Mouse (Mus musculus) neural tube, embryonic 10.5 days (tissue): ENCODE measurements around the gene Mesp2.

ENCODE experiments used
- DNase-seq: peaks from one replicate; pipeline ENCODE4 v3.0.0-alpha.2; 2017; ENCODE audit warnings: low spot score; ENCODE audit errors: extremely low spot score

Gene Mesp2

GRCm38 (mm10) chr7:79861794-79862193 is 51.3 kb downstream of the Mesp2 start:
- DNase-seq, result no peak
